Mouse (Mus musculus) monocyte, adult 5-6 weeks (primary cell): ENCODE data around the gene H2-K1. TPM values are rescaled to one million over a fixed set of nuclear protein-coding genes. Genes with fewer than 3 reads are reported as not detected.
A peak's percentile ranks its signal among the peaks of the same experiment; 100 is the strongest.

Source experiments
- ATAC-seq: fragments of 153-309, 156-312 bp; replicated peaks from 2 replicates; pipeline ENCODE4 v1.8.0; 2017; ENCODE audit warnings: mild to moderate bottlenecking; ENCODE audit not compliant: low TSS enrichment, insufficient number of reproducible peaks, severe bottlenecking, poor library complexity, low FRiP score
- total RNA-seq: library from RNA; stranded (forward); fragments of 200-1000, 200-491, 200-594 nt; gene quantifications from 3 replicates; pipeline ENCODE4 v1.2.3, GENCODE M21; 2017

H2-K1 gene
- 3,712 to 3,894 TPM (median 3,837 TPM) in 3 replicates for total RNA-seq

- peak; percentile 95 for ATAC-seq
These were observed at the start of gene H2-K1 for GRCm38 (mm10) chr17:34000150-34000537. Gene H2-K1 (minus strand): TSS chr17:34000347.

GRCm38 (mm10) chr17:34047404-34048050, 47.4 kb upstream of the H2-K1 start:
- peak; percentile 77 for ATAC-seq

GRCm38 (mm10) chr17:34045941-34046340, 45.8 kb upstream of the H2-K1 start:
- no peak for ATAC-seq

GRCm38 (mm10) chr17:34039562-34040450, 39.7 kb upstream of the H2-K1 start:
- ATAC-seq, result no peak

GRCm38 (mm10) chr17:34038878-34039561, 38.9 kb upstream of the H2-K1 start, which contains the start of gene Col11a2:
Gene Col11a2 (plus strand): TSS chr17:34039437.
- no peak for ATAC-seq

GRCm38 (mm10) chr17:34038440-34038839, 38.3 kb upstream of the H2-K1 start:
- ATAC-seq, result no peak

- no peak for ATAC-seq
These were observed 37.1 kb upstream of the H2-K1 start for GRCm38 (mm10) chr17:34037241-34037640.

GRCm38 (mm10) chr17:34036647-34037046, 36.5 kb upstream of the H2-K1 start:
- no peak for ATAC-seq

GRCm38 (mm10) chr17:34035517-34035916, 35.4 kb upstream of the H2-K1 start:
- ATAC-seq, result no peak

GRCm38 (mm10) chr17:34034064-34034463, 33.9 kb upstream of the H2-K1 start:
- ATAC-seq, result no peak

- no peak for ATAC-seq
These were observed 33.3 kb upstream of the H2-K1 start for GRCm38 (mm10) chr17:34033441-34033840.

- ATAC-seq, result 0 out of 2 replicates have a peak, but pooled peaks have one; percentile 10
These were observed 32.7 kb upstream of the H2-K1 start for GRCm38 (mm10) chr17:34032806-34033205.

GRCm38 (mm10) chr17:34032174-34032632, 32.1 kb upstream of the H2-K1 start:
- no peak; the same call in 1 of the 2 replicates for ATAC-seq

GRCm38 (mm10) chr17:34031465-34032173, 31.5 kb upstream of the H2-K1 start, which contains the start of the genes Slc39a7 and Rxrb:
Gene Slc39a7 (minus strand): TSS chr17:34031682.
Gene Rxrb (plus strand): TSS chr17:34031812.
- peak; percentile 37 for ATAC-seq

GRCm38 (mm10) chr17:34030861-34031326, 30.7 kb upstream of the H2-K1 start:
- ATAC-seq, result no peak

- no peak for ATAC-seq
These were observed 29.9 kb upstream of the H2-K1 start for GRCm38 (mm10) chr17:34029890-34030595.

GRCm38 (mm10) chr17:34029150-34029889, 29.2 kb upstream of the H2-K1 start:
- no peak for ATAC-seq
